Mouse (Mus musculus): Measurements from ENCODE around the gene Dhodh. TPM values are rescaled to one million over a fixed set of nuclear protein-coding genes. Genes with fewer than 3 reads are reported as not detected.

Dhodh gene
- total RNA-seq, 1 experiment from 2014 or later = 17.4 TPM

DNA sequence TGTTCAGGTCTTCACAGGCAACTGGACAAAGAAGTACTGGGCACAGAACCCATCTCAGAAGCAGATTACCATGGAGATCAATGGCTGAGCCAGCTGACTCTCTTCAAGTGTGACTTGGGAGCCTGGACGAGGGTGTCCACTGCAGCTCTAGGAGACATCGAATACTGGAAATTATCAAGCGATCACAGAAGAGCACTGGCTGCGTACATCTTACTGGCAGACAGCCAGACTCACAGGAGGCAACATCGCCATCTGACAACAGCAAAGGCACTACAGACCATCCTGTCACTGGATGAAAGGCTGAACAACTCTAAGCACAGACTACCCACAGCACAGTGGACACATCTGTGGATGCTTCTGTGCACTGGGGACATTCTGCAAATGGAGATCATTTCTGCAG is 16.3 kb downstream of the Dhodh start:
- ATAC-seq (replicated peaks in 1 of 2; ENCODE audit: insufficient read depth in 1 of 2, low FRiP score in 2 of 2, low TSS enrichment in 1 of 2, low read depth in 1 of 2, poor library complexity in 2 of 2, severe bottlenecking in 2 of 2) = no peak

DNA sequence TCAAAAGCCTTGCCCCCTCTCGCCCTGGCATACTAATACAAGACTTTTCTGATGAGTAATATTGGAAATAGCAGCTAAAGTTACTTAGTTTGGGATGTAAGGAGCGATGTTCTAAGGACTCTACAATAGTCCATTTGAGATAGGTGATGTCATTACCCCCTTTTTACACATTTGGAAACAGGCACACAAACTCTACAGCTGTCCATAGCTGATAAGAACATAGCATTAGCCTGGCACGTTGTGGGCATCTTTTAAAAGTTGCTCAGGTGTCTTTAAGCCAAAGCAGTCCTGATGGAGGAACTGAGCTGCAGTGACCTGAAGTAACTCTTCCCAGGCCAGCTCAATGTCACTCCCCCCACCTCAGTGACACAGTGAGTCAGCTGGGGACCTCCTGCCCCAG is 17.1 kb downstream of the Dhodh start:
- no peak for ATAC-seq (replicated peaks in 1 of 2; ENCODE audit: insufficient read depth in 1 of 2, low FRiP score in 2 of 2, low TSS enrichment in 1 of 2, low read depth in 1 of 2, poor library complexity in 2 of 2, severe bottlenecking in 2 of 2)

DNA sequence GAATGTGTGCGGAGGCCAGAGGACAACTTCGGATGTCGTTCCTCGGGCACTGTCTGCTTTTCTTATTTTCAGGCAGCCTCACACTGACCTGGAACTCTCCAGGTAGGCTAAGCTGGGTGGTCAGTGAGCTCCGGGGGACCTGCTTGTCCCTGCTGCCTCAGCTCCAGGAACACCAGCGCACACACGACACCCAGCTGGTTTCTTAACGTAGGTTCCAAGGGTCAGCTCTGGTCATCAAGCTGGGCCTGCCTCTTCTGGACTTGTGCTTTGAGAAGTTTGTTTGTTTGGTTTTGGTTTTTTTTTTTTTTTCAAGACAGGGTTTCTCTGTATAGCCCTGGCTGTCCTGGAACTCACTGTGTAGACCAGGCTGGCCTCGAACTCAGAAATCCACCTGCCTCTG is 17.6 kb downstream of the Dhodh start:
- no peak for ATAC-seq (replicated peaks in 1 of 2; ENCODE audit: insufficient read depth in 1 of 2, low FRiP score in 2 of 2, low TSS enrichment in 1 of 2, low read depth in 1 of 2, poor library complexity in 2 of 2, severe bottlenecking in 2 of 2)

DNA sequence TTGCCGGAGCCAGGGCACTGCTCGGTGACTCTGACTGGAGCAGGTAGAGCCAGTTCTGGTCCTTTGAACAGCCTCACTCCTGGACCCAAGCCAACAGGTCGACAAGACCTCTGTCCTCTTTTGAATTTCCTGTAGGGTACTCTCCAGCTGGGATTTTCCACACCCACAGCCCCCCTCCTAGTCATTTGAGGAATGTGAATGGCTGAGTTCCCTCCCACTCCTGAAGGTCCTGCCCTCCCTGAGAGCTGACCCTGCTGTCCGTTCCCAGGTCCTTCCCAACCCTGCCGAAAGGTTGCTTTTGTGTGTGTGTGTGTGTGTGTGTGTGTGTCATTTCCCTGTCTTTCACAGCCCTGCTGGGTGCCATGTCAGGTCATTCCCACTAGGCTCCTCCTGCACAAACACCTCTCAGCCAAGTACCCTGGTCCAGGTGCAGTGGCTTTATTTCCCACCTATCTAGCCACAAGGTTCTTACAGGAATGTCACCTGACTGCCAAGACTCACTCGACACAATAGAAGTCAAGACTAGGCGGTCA is 21.4 kb downstream of the Dhodh start:
- no peak for ATAC-seq (replicated peaks in 1 of 2; ENCODE audit: insufficient read depth in 1 of 2, low FRiP score in 2 of 2, low TSS enrichment in 1 of 2, low read depth in 1 of 2, poor library complexity in 2 of 2, severe bottlenecking in 2 of 2)

DNA sequence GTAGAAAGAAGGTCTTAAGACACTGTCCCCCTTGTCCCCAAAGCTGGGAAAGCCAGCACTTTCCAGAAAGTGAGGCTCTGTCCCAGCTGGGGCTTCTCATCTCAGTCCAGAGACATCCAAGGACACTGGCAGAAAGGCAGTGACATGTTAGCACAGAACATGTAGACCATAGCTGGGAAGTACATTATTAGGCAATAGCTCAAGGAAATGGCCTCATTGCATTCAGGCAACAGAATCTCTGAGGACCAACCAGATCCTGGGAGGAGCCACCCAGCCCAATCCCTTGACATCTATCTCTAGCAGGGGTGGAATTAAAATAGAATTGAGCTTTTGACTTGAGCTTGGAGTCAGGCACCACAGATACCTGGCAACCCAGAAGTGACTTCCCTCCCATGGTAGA is 22.8 kb downstream of the Dhodh start:
- ATAC-seq (replicated peaks in 1 of 2; ENCODE audit: insufficient read depth in 1 of 2, low FRiP score in 2 of 2, low TSS enrichment in 1 of 2, low read depth in 1 of 2, poor library complexity in 2 of 2, severe bottlenecking in 2 of 2) = peak in 1 of 2 experiments; percentile 64; a peak in 1 of 4 replicates

DNA sequence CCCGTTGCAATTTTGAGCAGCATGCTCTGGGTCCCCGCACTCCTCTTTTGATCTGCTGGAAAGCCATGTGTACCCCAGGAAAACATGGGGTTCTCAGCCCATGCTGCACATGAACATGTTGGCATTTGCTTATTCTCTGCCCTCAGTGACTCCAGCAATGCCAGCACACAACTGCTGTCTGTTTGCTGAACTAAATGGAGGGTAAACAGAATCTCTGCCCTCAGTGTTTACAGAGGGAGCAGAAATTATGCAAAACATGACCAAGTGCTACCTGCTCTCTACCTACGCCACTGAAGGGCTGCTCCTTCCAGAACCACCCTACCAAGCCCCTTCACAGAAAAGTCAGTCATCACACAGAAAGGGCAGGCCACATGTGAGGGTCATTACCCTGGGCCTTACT is 23.6 kb downstream of the Dhodh start:
- no peak for ATAC-seq (replicated peaks in 1 of 2; ENCODE audit: insufficient read depth in 1 of 2, low FRiP score in 2 of 2, low TSS enrichment in 1 of 2, low read depth in 1 of 2, poor library complexity in 2 of 2, severe bottlenecking in 2 of 2)

DNA sequence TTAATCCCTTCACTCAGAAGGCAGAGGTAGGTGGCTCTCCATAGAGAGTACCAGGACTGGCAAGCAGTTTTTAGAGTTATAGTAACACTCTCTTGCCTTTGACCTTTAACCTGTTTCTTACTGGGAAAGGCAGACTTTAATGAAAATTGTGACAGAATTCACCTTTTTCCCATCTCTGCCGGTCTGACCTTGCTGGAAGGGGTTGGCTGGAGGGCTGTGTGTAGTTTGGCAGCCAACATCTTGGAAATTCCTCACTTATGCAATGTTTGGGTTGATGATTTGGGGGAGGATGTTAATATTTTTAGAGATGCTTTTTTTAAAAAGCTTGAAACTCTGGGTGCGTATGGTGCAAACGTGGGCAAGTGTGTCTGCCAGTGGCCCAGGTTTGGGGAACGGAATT is 24.2 kb downstream of the Dhodh start:
- ATAC-seq (replicated peaks in 1 of 2; ENCODE audit: insufficient read depth in 1 of 2, low FRiP score in 2 of 2, low TSS enrichment in 1 of 2, low read depth in 1 of 2, poor library complexity in 2 of 2, severe bottlenecking in 2 of 2) = no peak

DNA sequence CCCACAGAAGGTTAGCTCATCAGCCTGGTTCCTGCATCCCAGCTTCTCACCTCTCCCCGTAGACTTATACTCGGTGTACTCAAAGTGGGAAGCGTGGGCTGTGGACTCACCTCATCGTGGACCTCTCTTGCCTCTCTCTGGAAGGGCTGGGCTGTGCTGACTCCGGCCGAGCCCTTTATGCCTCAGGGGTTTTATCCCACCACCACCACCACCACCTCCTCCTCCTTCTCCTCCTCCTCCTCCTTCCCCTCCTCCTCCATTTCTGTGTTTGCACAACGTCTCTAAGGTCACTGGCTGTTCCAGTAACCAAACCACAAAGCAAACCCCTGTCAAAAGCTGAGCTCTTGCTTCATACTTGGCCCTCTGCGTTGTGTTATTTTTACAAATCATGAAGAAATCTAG is 29.6 kb downstream of the Dhodh start, which contains the start of gene Hp:
Gene Hp (minus strand): TSS at position 273 of the 402 bp plus-strand sequence.
- peak; percentile 65 to 68; a peak in 2 of 4 replicates for ATAC-seq (replicated peaks in 1 of 2; ENCODE audit: insufficient read depth in 1 of 2, low FRiP score in 2 of 2, low TSS enrichment in 1 of 2, low read depth in 1 of 2, poor library complexity in 2 of 2, severe bottlenecking in 2 of 2)

DNA sequence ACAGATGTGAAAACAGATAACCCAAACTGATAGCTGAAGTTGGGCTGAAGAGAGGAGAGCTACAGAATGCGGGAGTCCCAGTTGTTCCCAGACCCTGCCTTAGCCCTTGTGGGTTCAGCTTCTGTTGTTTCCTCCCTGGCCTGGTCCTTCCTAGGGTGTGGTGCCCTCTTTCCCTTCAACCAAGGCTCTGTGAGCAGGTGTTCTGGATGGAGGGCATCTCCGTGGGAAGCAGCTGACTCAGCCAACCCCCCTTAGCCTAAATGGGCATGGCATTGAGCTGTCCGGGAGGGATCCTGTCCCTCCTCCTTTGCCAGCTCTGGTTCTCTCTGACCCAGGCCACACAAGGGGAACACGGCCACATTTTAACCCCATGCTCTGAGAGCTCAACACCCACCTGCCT is 32.2 kb downstream of the Dhodh start:
- no peak for ATAC-seq (replicated peaks in 1 of 2; ENCODE audit: insufficient read depth in 1 of 2, low FRiP score in 2 of 2, low TSS enrichment in 1 of 2, low read depth in 1 of 2, poor library complexity in 2 of 2, severe bottlenecking in 2 of 2)

DNA sequence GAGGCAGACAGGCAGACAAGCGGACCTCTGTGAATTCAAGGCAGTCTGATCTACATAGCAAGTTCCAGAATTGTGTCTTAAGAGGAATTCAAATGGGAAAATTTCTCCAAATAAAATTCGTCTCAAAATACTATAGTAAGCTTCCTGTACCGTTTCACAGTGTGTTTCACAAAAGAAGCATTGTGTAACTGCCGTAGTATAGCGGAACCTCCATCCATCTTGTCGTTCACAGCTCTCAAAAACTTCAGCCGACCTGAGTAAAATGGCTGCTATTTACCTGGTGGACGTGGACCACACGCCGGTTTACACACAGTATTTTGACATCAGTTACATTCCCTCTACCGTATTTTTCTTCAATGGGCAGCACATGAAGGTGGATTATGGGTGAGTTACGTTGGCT is 37.3 kb downstream of the Dhodh start:
- ATAC-seq (replicated peaks in 1 of 2; ENCODE audit: insufficient read depth in 1 of 2, low FRiP score in 2 of 2, low TSS enrichment in 1 of 2, low read depth in 1 of 2, poor library complexity in 2 of 2, severe bottlenecking in 2 of 2) = no peak; a peak in 1 of 4 replicates

DNA sequence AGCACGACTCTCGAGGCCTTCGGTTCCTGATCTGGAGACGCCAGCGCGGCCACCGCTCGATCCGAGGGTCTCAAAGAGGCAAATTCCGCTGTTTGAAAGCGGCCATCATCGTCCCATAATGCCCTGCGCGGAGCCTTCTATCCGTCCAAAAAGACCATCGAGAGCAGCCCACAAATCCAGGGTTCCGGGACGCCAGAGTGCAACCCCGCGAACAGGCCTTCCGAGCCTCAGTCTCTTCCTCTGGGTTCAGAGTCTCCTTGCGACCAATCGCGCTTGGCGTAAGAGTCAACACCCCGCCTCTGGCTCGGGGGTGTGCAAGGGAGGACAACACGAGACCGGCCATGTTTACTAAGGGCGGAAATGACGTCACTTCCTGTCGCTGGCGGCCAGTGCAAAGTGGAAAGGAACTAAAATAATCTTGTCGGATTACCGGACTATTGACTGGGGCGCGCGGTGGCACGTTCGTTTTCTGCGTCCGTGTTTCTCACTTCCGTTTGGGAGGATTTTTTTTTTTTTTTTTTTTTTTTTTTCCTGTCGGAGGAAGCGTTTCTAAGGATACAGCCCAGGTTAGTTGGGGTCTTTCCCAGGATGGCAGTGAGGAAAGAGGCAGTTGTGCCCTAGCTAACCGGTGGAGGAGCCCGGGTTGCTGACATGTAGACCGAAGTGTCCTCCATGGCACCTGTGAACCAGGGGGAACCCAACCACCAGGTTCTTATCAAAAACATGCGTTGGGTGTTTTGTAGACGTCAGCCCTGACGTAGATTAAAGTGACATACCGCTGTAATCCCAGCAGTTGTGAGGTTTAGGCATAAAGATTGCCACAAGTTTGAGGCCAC is 42.8 kb downstream of the Dhodh start, which contains the start of the genes Dhx38 and Txnl4b:
Gene Dhx38 (minus strand): TSS at position 364 of the 836 bp plus-strand sequence.
Gene Txnl4b (plus strand): TSS at position 395 of the 836 bp plus-strand sequence.
- ATAC-seq (replicated peaks in 1 of 2; ENCODE audit: insufficient read depth in 1 of 2, low FRiP score in 2 of 2, low TSS enrichment in 1 of 2, low read depth in 1 of 2, poor library complexity in 2 of 2, severe bottlenecking in 2 of 2) = peak; percentile 97

DNA sequence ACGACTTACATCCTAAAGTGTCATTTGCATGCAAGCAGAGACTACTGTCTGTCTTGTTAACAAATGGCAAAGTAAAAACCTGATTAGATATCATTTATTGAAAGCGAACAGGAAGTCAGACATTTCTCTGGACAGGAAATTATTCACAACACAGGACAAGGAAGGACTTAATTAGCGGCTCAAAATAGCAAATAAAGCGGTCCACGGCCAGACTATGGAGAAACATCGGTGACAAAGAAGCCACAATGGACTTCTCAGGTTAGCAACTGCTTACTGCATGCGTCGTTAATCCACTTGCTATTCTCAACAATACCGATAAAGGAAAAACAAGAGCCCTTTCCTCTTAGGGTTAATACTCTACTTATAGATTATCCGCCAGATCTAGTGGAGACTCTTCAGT is 43.7 kb downstream of the Dhodh start:
- no peak for ATAC-seq (replicated peaks in 1 of 2; ENCODE audit: insufficient read depth in 1 of 2, low FRiP score in 2 of 2, low TSS enrichment in 1 of 2, low read depth in 1 of 2, poor library complexity in 2 of 2, severe bottlenecking in 2 of 2)

DNA sequence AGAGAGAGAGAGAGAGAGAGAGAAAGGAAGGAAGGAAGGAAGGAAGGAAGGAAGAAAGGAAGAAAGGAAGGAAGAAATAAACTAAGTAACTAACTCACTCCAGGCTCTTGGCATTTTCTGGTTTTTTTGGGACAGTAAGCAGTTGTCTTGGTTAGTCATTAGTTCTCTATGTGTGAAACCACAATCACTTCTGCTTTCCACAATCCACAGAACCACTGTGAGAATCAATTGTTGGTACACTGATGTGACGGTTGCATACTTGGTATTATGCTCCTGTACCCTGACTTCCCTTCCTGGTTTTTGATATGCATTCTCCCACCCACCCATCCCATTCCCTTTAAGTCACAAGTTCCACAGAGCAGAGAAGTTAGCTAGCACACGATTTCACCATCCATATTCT is 44.6 kb downstream of the Dhodh start:
- peak in 1 of 2 experiments; percentile 14; a peak in 1 of 4 replicates for ATAC-seq (replicated peaks in 1 of 2; ENCODE audit: insufficient read depth in 1 of 2, low FRiP score in 2 of 2, low TSS enrichment in 1 of 2, low read depth in 1 of 2, poor library complexity in 2 of 2, severe bottlenecking in 2 of 2)

DNA sequence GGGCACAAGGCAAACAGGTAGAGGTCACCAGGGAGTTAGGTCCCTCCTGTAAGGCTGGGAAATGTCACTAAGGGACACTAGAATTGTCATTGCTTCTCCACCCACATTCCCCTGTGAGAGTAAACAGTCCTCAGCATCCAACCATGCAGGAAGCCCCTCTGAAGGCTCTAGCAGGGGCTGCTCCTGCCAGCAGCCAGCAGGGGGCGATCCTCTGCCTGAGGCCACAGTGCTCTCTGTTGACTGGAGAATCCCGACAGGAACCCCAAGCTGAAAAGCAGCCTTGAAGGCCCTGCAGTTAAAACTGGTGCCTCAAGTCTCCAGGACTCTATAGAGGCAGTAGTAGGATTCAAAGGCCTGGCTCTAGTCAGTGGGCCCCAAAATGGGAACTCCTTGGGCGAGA is 56.8 kb downstream of the Dhodh start:
- ATAC-seq (replicated peaks in 1 of 2; ENCODE audit: insufficient read depth in 1 of 2, low FRiP score in 2 of 2, low TSS enrichment in 1 of 2, low read depth in 1 of 2, poor library complexity in 2 of 2, severe bottlenecking in 2 of 2) = peak in 1 of 2 experiments; percentile 40; a peak in 2 of 4 replicates

DNA sequence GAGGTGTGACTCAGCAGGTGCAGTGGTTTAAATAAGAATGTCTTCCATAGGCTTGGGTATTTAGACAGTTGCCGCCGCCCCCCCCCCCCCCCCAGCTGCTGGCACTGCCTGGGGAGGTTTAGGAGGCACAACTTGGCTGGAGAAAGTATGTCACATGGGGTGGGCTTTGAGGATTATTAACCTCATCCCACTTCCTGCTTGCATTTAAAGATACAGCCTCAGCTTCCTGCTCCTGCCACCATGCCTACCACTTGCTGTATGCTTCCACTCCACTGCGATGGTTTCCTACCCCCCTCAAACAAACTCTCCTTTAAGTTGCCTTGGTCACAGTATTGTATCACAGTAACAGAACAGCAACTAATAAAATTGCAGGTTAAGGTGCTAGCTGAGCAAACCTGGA is 64.4 kb downstream of the Dhodh start:
- ATAC-seq (replicated peaks in 1 of 2; ENCODE audit: insufficient read depth in 1 of 2, low FRiP score in 2 of 2, low TSS enrichment in 1 of 2, low read depth in 1 of 2, poor library complexity in 2 of 2, severe bottlenecking in 2 of 2) = peak; percentile 22 to 44; a peak in 2 of 4 replicates

DNA sequence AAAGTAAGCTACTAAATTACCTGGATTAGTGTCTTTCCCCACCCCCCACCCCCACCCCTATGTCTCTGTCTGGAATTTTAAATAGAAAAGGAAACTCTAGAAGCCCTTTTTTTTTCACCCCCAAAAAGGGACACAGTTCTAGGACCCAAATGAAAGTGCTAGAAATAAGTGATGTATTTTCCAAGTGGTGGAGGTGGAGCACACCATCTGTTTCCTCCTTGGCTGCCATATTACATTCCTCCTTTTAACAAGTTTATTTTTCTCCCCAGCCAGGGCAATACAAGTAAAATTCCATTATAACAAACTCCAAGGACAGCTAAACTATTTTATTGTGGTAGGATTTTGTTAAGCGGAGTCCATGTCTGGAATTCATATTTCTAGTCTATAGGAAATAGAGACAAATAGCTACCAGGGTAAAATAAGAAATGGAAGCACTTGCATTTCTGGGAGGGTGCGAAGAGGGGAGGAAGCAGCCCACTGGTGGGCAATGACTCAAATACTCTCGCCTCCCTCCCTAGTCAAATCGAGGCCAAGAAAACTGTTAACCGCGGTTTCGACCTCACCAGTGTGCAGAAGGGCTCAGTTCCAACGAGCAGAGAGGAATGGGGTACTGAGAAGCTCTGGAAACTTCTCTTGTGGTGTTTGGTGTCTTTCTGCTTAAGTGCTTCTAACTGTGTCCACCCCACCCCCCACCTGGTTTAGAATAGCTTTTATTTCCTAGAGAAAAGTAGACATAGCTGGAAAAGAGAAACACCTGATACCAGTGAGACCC is 65.5 kb downstream of the Dhodh start:
- no peak for ATAC-seq (replicated peaks in 1 of 2; ENCODE audit: insufficient read depth in 1 of 2, low FRiP score in 2 of 2, low TSS enrichment in 1 of 2, low read depth in 1 of 2, poor library complexity in 2 of 2, severe bottlenecking in 2 of 2)

DNA sequence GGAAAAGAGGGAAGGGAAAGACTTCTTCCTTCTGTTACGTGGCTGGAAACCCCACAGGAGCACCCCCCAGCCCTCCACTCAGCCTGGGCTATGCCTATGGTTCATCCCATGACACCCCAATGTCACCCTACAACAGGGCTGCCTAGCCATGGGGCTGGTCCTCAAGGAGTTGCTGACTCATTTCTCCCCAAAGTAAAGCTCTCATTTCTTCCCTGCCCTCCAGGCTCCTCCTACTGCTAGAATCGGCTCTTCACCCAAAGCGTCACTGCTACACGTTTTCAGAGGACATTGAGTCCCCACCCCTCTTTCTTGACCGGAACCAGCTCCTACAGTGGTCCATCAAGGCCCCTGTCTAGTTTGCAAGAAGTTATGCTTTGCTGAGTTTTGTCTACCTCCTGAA is 66.3 kb downstream of the Dhodh start:
- no peak for ATAC-seq (replicated peaks in 1 of 2; ENCODE audit: insufficient read depth in 1 of 2, low FRiP score in 2 of 2, low TSS enrichment in 1 of 2, low read depth in 1 of 2, poor library complexity in 2 of 2, severe bottlenecking in 2 of 2)

All from hematopoietic stem cell, adult 5-6 weeks (primary cell).